Mouse (Mus musculus) hindbrain, postnatal 0 days (tissue): ENCODE results near the gene Cacna1h. TPM values are rescaled to one million over a fixed set of nuclear protein-coding genes. Genes with fewer than 3 reads are reported as not detected.

Experiments
- ATAC-seq: fragments of 200-750 bp; cut with Nextera tagmentation; 2 replicates; pipeline ENCODE4 v1.8.0; 2017; ENCODE audit warnings: mild to moderate bottlenecking, moderate TSS enrichment, moderate library complexity
- DNase-seq: peaks from one replicate; pipeline ENCODE4 v3.0.0-alpha.2; 2015; ENCODE audit warnings: low spot score
- H3K27ac ChIP-seq: fragments of 300-500 bp; sonication (generic); 2 replicates; pipeline ENCODE4 v1.5.1; 2014; ENCODE audit warnings: mild to moderate bottlenecking
- H3K27me3 ChIP-seq: fragments of 300-500 bp; sonication (generic); 2 replicates; pipeline ENCODE4 v1.6.1; 2014; ENCODE audit warnings: low read length, mixed read lengths; ENCODE audit not compliant: insufficient read depth
- H3K36me3 ChIP-seq: fragments of 300-500 bp; sonication (generic); 2 replicates; pipeline ENCODE4 v1.6.1; 2014; ENCODE audit warnings: low read length, mixed read lengths; ENCODE audit not compliant: insufficient read depth
- H3K4me1 ChIP-seq: fragments of 300-500 bp; sonication (generic); 2 replicates; pipeline ENCODE4 v1.6.1; 2014; ENCODE audit warnings: antibody characterized with exemption, low read length, mixed read lengths; ENCODE audit not compliant: insufficient read depth
- H3K4me2 ChIP-seq: fragments of 300-500 bp; sonication (generic); 2 replicates; pipeline ENCODE4 v1.6.1; 2014; ENCODE audit warnings: low read depth, mild to moderate bottlenecking, low read length, moderate library complexity, mixed read lengths
- H3K4me3 ChIP-seq: fragments of 300-500 bp; sonication (generic); 2 replicates; pipeline ENCODE4 v1.5.1; 2014; ENCODE audit warnings: low read length
- H3K9ac ChIP-seq: fragments of 300-500 bp; sonication (generic); replicated peaks from 2 replicates; pipeline ENCODE4 v1.6.1; 2014; ENCODE audit warnings: mild to moderate bottlenecking, low read length, moderate library complexity, mixed read lengths
- H3K9me3 ChIP-seq: fragments of 300-500 bp; sonication (generic); 2 replicates; pipeline ENCODE4 v1.6.1; 2016; ENCODE audit warnings: low read length, mixed read lengths
- CTCF ChIP-seq: IDR thresholded peaks from 2 replicates; pipeline ENCODE4 v1.5.1; 2016; ENCODE audit warnings: antibody characterized with exemption, control low read depth, low read depth
- WGBS: fragments of 180-500 bp; shearing (Covaris S2); extraction: QIAGEN DNeasy Blood & Tissue Kit; methylation state at CpG from one replicate; pipeline ENCODE4 v1.1.7; 2014; 5-methylcytosine and 5-hydroxymethylcytosine counted together
- polyA plus RNA-seq: library from polyadenylated mRNA; unstranded; fragments of >200 nt; fragmentation: Nextera tagmentation; extraction: Ambion mirVana; gene quantifications from 2 replicates; pipeline ENCODE4 v1.2.1, GENCODE M21; 2015
- total RNA-seq: library from RNA; depleted of rRNA; stranded (reverse); fragments of >200 nt; gene quantifications from 2 replicates; pipeline ENCODE4 v1.2.3, GENCODE M21; 2014

The Cacna1h gene
- total and polyA plus RNA-seq, 2 experiments from 2014 or later: 5.7 to 111 TPM

DNA sequence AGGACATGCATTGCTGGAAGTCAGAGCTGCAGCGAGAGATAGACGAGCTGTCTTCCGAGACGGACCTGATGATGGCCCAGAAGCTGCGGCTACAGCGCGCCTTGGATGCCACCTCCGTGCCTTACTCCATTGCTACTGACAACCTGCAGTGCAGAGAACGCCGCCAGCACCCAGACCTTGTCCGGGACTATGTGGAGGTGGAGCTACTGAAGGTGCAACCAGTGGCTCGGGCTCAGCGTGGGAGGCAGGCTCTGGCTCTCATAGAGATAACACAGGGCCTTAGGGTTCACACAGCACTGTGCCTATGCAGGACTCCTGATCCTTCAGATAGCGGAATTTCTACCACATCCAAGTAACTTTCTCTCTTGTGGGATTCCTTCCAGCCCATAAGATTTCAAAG is 38.5 kb upstream of the Cacna1h start:
- H3K4me3 ChIP-seq: no peak overlapping the region
- no peaks in the 10 kb centered on the region for H3K36me3 ChIP-seq
- peak overlapping the region; percentile 51; the same call in 1 of the 2 replicates for H3K27ac ChIP-seq
- no peak for TF ChIP-seq CTCF
- no peak overlapping the region for H3K9ac ChIP-seq
- 61% methylated on average over 14 of the region's 14 CpGs for WGBS
- ATAC-seq: no peak
- 0 out of 2 replicates have a peak overlapping the region, but pooled peaks have one; percentile 19 for H3K4me2 ChIP-seq
- H3K9me3 ChIP-seq: no peaks in the 10 kb centered on the region
- H3K4me1 ChIP-seq: no peaks in the 10 kb centered on the region
- H3K27me3 ChIP-seq: peaks cover 16% of the 10 kb centered on the region; the same call in 1 of the 2 replicates
- DNase-seq: no peak

DNA sequence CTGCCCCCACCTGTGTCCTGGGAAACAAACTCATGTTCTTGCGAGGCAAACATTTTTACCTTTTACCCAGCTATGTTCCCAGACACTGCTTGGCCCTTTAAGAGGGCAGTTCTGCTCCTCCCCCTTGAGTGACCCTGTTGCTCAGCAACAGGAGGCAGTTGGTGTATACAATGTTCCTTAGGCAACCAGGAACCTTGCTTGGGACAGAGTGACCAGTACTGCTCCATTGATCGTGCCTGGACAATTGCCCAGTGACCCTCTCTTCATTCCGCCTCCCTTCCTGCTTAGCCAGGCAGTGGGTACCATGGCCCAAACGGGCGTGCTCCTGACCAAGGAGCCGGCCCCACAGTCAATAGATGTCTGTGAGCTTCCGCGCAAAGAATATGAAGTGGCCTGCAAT is 37.8 kb upstream of the Cacna1h start:
- 0 out of 2 replicates have a peak overlapping the region, but pooled peaks have one; percentile 19 for H3K4me2 ChIP-seq
- no peaks in the 10 kb centered on the region for H3K4me1 ChIP-seq
- ATAC-seq (peak; percentile 72), DNase-seq (peak; percentile 78)
- H3K9ac ChIP-seq: no peak overlapping the region
- peak overlapping the region; percentile 51; the same call in 1 of the 2 replicates for H3K27ac ChIP-seq
- WGBS: 22% methylated on average over 8 of the region's 8 CpGs
- TF ChIP-seq CTCF: no peak
- no peak overlapping the region for H3K4me3 ChIP-seq
- H3K27me3 ChIP-seq: peaks cover 16% of the 10 kb centered on the region; the same call in 1 of the 2 replicates
- no peaks in the 10 kb centered on the region for H3K9me3 ChIP-seq
- H3K36me3 ChIP-seq: no peaks in the 10 kb centered on the region

- Histone ChIP-seq H3K4me1 (no peaks in the 10 kb centered on the region), H3K4me2 (no peak overlapping the region), H3K9ac (no peak overlapping the region), H3K36me3 (no peaks in the 10 kb centered on the region), H3K9me3 (no peaks in the 10 kb centered on the region), H3K27ac (no peak overlapping the region), H3K27me3 (peaks cover 7% of the 10 kb centered on the region; the same call in 1 of the 2 replicates), H3K4me3 (no peak overlapping the region)
- ATAC-seq: peak; percentile 41
- WGBS: 33% methylated on average over 8 of the region's 8 CpGs
- peak; percentile 90 for TF ChIP-seq CTCF
- peak; percentile 88 for DNase-seq
Observed at GRCm38 (mm10) chr17:25469798-25470197, 36.2 kb upstream of the Cacna1h start.

GRCm38 (mm10) chr17:25468301-25468700 is 34.7 kb upstream of the Cacna1h start:
- H3K36me3 ChIP-seq: no peaks in the 10 kb centered on the region
- H3K4me3 ChIP-seq: no peak overlapping the region
- no peak for TF ChIP-seq CTCF
- H3K9me3 ChIP-seq: no peaks in the 10 kb centered on the region
- H3K27ac ChIP-seq: no peak overlapping the region
- H3K27me3 ChIP-seq: peaks cover 6% of the 10 kb centered on the region; the same call in 1 of the 2 replicates
- 65% methylated on average over 6 of the region's 6 CpGs for WGBS
- no peak overlapping the region for H3K9ac ChIP-seq
- ATAC-seq (no peak), DNase-seq (no peak)
- no peak overlapping the region for H3K4me2 ChIP-seq
- no peaks in the 10 kb centered on the region for H3K4me1 ChIP-seq

- H3K9ac ChIP-seq: no peak overlapping the region
- H3K4me3 ChIP-seq: no peak overlapping the region
- H3K4me2 ChIP-seq: no peak overlapping the region
- ATAC-seq: no peak
- H3K9me3 ChIP-seq: no peaks in the 10 kb centered on the region
- H3K27ac ChIP-seq: no peak overlapping the region
- H3K36me3 ChIP-seq: no peaks in the 10 kb centered on the region
- H3K27me3 ChIP-seq: peaks cover under 1% of the 10 kb centered on the region; the same call in 1 of the 2 replicates
- no peaks in the 10 kb centered on the region for H3K4me1 ChIP-seq
- DNase-seq: no peak
- no peak for TF ChIP-seq CTCF
- 70% methylated on average over 6 of the region's 6 CpGs for WGBS
Observed at GRCm38 (mm10) chr17:25467781-25468180, 34.2 kb upstream of the Cacna1h start.

DNA sequence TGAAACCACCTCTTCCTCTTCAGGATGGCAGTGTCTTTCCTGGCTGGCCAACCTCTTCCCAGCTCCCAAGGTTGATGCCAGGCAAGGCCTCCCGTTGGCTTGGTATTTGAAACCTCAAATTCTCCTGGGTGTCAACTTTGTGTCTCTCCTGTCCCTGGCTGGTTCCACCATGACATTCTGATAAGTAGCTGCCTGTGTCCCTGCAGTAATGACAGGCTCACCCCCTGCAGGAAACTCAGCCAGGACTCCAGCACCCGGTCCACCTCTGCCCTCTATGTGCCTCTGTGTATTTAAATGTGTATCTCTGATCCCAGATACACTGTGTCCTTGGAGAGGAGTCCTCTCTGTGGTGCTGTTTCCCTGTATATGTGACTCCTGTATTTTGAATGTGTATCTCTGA is 32.7 kb upstream of the Cacna1h start:
- Histone ChIP-seq H3K9me3 (no peaks in the 10 kb centered on the region), H3K4me1 (no peaks in the 10 kb centered on the region), H3K36me3 (no peaks in the 10 kb centered on the region), H3K4me3 (no peak overlapping the region), H3K9ac (no peak overlapping the region), H3K4me2 (no peak overlapping the region), H3K27ac (no peak overlapping the region), H3K27me3 (no peaks in the 10 kb centered on the region)
- WGBS: 76% methylated on average over 2 of the region's 2 CpGs
- TF ChIP-seq CTCF: no peak
- ATAC-seq: no peak
- DNase-seq: no peak

DNA sequence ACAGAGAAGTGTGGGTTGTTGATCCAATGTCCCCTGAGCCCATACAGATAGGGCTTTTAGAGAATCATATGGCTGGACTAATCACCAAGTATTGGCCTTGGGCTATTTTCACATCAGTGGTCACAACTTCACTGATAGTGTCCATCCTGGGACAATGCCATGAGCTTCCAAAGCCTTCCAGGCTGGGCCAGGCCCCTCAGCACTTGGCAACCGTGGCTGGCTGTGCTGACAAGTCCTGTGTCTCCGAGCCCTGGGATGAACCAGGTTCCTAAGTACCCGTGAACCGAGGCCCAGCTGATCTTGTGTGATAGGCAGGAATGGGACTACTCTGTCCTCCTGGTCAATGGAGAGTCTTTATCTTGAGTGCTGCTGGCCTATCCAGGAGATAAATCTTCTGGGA is 30.5 kb upstream of the Cacna1h start:
- Histone ChIP-seq H3K9me3 (0 out of 2 replicates have a peak, but pooled peaks cover 4% of the 10 kb centered on the region), H3K4me3 (no peak overlapping the region), H3K9ac (no peak overlapping the region), H3K36me3 (no peaks in the 10 kb centered on the region), H3K4me2 (no peak overlapping the region), H3K27ac (no peak overlapping the region), H3K4me1 (no peaks in the 10 kb centered on the region), H3K27me3 (no peaks in the 10 kb centered on the region)
- no peak for ATAC-seq
- WGBS: 62% methylated on average over 4 of the region's 4 CpGs
- DNase-seq: no peak
- TF ChIP-seq CTCF: no peak
